Mouse (Mus musculus): ENCODE data around the gene Map3k13.

DNA sequence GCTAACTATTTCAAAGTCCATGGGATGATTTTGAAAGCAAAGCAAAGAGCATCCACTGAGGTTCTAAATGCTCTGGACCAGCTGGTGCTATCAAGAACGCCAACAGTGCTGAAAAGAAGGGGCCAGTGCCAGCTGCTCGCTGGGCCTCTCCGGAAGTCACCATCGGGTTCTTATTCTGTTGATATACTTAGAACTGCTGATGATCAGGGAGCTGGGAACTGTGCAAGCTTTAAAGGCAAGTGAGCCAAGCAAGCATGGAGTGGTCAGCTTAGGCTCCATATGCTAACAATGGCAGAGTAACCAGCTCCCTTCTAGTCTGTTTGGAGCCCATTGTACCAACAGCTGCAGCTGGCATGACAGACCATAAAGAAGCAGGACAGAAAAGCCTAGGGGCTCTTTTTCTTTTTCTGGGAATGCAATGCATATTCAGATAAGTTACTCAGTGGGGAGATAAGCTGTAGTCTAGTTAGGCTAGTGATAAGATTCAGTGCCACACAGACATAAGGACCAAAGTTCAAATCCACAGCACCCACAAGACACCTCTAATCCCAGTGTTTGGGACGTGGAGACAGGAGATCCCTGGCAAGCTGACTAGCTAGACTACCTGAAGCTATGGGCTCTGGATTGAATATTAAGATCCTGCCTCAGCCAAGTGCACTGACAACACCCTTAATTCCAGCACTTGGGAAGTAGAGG lies 60.6 kb downstream of the Map3k13 start:
- no peak for TF ChIP-seq POLR2A (IDR thresholded peaks at IDR 0.05; ENCODE audit: control insufficient read depth, extremely low read depth, insufficient read depth, low read length, poor library complexity)
- no peak for TF ChIP-seq CTCF (IDR thresholded peaks at IDR 0.05; ENCODE audit: borderline replicate concordance, control insufficient read depth, extremely low read depth, insufficient read depth, low read length, poor library complexity)
